Mouse (Mus musculus): ENCODE results near the gene Frmd4b. TPM values are rescaled to one million over a fixed set of nuclear protein-coding genes. Genes with fewer than 3 reads are reported as not detected.

Gene Frmd4b
- total RNA-seq, 1 experiment from 2014 or later: 6.4 TPM

DNA sequence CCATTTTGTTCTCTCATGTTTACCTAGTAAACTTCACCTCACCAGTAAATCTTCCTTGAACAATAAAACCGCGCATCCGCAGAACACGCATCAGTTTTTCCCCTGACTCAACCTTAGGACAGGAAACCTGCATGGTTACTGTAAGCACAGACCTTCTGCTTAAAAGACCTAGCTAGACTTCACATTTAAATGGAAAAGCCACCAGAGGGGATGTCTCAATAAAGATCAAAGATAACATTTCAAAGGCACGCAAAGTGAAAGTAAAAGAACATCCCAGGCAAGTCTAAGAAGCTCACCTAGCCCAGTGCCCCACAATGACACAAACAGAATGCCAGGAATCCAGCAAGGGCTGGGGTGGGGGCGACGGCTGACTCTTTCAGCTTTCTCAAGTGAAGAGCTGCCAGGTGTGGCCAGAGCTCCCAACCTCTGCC, 306.4 kb downstream of the Frmd4b start:
- no peak for ATAC-seq (ENCODE audit: extremely low read depth, insufficient number of reproducible peaks, low FRiP score, poor library complexity, severe bottlenecking)

DNA sequence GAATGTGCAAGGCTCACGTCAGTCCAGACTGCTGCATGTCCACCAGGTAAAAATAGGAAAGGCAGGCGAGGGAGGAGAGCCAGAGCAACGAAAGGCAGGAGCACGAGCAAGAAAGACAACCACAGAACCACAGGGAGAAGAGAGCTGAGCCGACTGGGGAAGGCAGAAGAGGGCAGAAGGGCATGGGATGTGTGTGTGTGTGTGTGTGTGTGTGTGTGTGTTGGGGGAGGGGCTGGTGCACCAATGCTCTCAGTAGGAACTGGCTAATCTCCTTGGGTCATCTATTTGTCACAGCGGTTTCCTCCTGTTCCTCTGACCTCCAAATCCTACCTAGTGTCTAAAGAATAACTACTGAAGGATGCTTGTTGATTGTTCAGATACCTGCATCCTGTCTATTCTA, 308.2 kb downstream of the Frmd4b start:
- no peak for ATAC-seq (ENCODE audit: extremely low read depth, insufficient number of reproducible peaks, low FRiP score, poor library complexity, severe bottlenecking)

- no peak for ATAC-seq (ENCODE audit: extremely low read depth, insufficient number of reproducible peaks, low FRiP score, poor library complexity, severe bottlenecking)
These were observed 308.8 kb downstream of the Frmd4b start for GRCm38 (mm10) chr6:97308562-97308961.

- no peak for ATAC-seq (ENCODE audit: extremely low read depth, insufficient number of reproducible peaks, low FRiP score, poor library complexity, severe bottlenecking)
These were observed 310.1 kb downstream of the Frmd4b start for GRCm38 (mm10) chr6:97307231-97307630.

DNA sequence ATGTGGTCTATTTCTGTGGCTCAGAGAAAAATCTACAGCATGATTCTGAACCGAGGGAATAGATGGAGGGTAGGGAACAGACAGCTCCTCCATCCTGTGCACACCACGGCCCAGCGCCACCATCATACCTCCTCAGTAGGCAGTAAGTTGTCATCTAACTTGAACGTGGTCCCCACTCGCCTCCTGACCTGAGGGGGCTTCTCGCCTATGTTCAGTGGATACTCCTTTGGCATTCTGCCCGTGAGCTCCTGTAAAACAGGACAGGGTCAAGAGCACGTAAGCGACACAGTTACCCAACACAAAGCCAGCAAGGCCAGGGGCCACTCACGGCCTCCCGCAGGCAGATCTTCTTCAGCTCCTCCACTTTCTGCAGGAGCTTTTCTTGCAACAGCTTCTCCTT, 311.0 kb downstream of the Frmd4b start:
- ATAC-seq (ENCODE audit: extremely low read depth, insufficient number of reproducible peaks, low FRiP score, poor library complexity, severe bottlenecking): no peak

GRCm38 (mm10) chr6:97305491-97305890, 311.9 kb downstream of the Frmd4b start:
- no peak for ATAC-seq (ENCODE audit: extremely low read depth, insufficient number of reproducible peaks, low FRiP score, poor library complexity, severe bottlenecking)

DNA sequence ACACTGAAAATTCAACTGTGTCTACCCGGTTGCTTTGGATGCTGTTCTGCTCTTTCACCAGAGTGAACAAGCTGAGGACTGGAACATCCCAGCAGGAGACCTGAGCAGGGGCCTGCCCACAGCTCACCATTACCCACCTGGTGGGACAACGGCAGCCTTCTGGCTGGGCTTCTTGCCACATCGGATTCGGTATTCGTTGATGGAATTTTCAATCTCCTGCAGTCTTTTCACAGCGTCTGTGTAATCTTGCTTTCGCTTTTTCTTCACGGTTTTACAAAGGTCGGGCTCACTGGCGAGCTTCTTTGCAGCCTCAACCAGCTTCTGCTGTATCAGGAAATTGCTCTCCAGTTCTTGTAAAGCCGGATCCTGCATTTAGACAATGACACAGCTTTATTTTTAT, 312.3 kb downstream of the Frmd4b start:
- no peak for ATAC-seq (ENCODE audit: extremely low read depth, insufficient number of reproducible peaks, low FRiP score, poor library complexity, severe bottlenecking)

DNA sequence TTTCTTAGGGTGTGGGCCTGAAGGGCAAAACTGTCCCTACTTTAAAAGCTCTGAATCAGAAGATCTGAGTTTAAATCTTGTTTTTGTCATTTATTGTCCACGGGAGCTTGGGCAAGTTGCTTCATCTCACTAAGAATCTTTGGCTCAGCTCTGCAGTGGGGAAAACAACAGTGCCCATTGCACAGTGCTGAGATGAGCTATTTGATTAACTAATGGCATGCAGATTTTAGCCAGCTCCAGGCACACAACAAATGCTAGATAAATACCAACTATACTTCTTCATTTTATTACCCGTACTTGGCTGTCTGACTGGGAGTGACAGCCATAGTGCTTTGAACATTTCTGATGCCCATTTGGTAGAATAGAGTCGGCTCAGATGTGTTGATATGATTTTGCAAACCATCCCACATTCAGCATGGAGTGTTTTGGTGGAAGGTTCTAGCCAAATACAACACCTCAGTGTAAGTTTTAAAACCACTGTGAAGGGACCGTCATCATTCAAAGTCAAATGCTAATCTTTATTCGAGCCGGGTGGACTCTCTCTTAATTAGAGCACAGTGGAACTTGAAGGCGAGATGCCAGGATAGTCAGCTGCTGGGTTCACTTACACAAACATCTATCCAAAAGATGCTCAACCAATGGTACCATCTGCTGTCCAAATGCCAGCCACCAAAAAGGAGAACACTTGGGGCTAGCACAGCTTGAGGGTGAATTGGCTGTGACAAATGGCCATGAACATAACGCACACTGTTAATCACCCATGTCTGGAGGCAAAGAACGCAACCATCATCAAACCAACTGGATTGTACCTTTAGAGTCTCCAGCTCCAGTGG, 313.8 kb downstream of the Frmd4b start:
- ATAC-seq (ENCODE audit: extremely low read depth, insufficient number of reproducible peaks, low FRiP score, poor library complexity, severe bottlenecking): no peak

- ATAC-seq (ENCODE audit: extremely low read depth, insufficient number of reproducible peaks, low FRiP score, poor library complexity, severe bottlenecking): no peak
These were observed 315.0 kb downstream of the Frmd4b start for GRCm38 (mm10) chr6:97302303-97302702.

DNA sequence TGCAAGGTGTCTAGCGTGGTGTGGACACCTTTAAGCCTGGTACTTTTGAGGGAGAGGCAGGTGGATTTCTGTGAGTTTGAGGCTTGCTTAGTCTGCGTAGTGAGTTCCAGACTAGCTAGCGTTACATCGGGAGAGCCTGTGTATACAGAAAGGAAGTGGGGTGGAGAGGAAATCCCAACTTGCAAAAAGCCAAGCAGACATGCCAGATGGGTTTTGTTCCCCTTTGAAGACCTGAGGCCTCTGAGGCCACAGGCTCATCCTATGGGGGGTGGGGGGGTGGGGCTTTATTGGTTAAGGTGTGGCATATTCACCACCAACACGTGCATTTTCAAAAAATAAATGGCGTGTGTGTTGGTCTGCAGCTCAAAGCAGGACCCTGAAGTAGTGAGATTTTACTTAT, 316.7 kb downstream of the Frmd4b start:
- ATAC-seq (ENCODE audit: extremely low read depth, insufficient number of reproducible peaks, low FRiP score, poor library complexity, severe bottlenecking): no peak

DNA sequence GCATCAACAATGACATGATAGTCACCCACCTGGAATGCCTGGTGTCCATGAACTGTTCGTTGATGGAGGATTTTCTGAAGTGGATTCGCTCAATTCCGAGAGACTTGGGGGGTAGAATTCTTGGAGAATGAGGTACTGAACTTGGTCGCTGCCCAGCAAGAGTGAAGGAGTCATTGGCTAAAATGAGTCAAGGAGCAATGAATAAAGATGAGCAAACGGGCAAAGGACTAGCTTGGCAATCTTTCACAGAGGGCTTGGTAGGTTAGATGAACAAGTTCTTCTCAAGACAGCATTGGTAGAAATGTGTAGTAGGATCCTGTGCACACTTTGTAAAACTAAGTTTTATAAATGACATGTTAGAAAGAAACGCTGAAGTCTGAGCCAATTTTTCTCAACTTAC, 317.2 kb downstream of the Frmd4b start:
- ATAC-seq (ENCODE audit: extremely low read depth, insufficient number of reproducible peaks, low FRiP score, poor library complexity, severe bottlenecking): no peak

- ATAC-seq (ENCODE audit: extremely low read depth, insufficient number of reproducible peaks, low FRiP score, poor library complexity, severe bottlenecking): no peak
These were observed 320.2 kb downstream of the Frmd4b start for GRCm38 (mm10) chr6:97297151-97297550.

DNA sequence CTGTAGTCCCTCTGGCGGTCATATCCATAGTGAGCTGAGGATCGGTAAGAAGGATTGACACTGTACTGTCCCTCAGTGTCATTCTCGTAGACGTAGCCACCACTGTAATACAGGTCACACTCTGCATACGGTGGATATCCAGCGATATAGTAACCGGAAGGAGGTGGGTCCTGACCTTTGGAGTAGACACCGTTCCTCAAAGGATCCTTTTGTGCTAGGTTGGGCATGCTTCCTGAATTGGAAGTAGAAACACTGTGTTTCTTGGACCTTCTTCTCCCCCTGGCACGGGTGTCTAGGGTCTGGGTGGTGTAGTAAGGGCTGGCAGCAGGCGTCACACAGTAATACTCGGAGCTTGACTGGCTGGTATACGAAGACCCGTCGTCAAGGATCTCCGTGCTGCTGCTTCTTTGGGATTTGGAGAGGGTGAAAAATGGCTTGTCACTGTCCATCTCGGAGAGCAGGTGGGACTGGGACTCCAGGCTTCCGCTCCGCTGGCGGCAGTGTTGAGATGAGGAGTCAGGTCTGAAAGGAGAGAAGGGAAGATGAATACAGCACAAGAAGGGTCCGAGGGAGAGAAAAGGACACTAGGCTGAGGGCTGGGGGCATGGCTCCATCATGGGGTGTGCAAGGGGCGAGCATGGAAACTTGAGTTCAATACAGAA, 321.3 kb downstream of the Frmd4b start:
- no peak for ATAC-seq (ENCODE audit: extremely low read depth, insufficient number of reproducible peaks, low FRiP score, poor library complexity, severe bottlenecking)

GRCm38 (mm10) chr6:97295416-97295815, 321.9 kb downstream of the Frmd4b start:
- no peak for ATAC-seq (ENCODE audit: extremely low read depth, insufficient number of reproducible peaks, low FRiP score, poor library complexity, severe bottlenecking)

GRCm38 (mm10) chr6:97293667-97294569, 323.4 kb downstream of the Frmd4b start:
- ATAC-seq (ENCODE audit: extremely low read depth, insufficient number of reproducible peaks, low FRiP score, poor library complexity, severe bottlenecking): no peak

- ATAC-seq (ENCODE audit: extremely low read depth, insufficient number of reproducible peaks, low FRiP score, poor library complexity, severe bottlenecking): no peak
These were observed 324.4 kb downstream of the Frmd4b start for GRCm38 (mm10) chr6:97292894-97293293.

GRCm38 (mm10) chr6:97292096-97292495, 325.2 kb downstream of the Frmd4b start:
- ATAC-seq (ENCODE audit: extremely low read depth, insufficient number of reproducible peaks, low FRiP score, poor library complexity, severe bottlenecking): no peak

- no peak for ATAC-seq (ENCODE audit: extremely low read depth, insufficient number of reproducible peaks, low FRiP score, poor library complexity, severe bottlenecking)
These were observed 326.0 kb downstream of the Frmd4b start for GRCm38 (mm10) chr6:97291159-97291908.

- no peak for ATAC-seq (ENCODE audit: extremely low read depth, insufficient number of reproducible peaks, low FRiP score, poor library complexity, severe bottlenecking)
These were observed 326.7 kb downstream of the Frmd4b start for GRCm38 (mm10) chr6:97290687-97291086.
